Mouse (Mus musculus) erythroid progenitor cell, adult 5-6 weeks (primary cell): Measurements from ENCODE around the gene Fbxl21. TPM values are rescaled to one million over a fixed set of nuclear protein-coding genes. Genes with fewer than 3 reads are reported as not detected.

Experiments
- ATAC-seq: replicated peaks from 2 replicates; pipeline ENCODE4 v1.8.0; 2016; ENCODE audit warnings: moderate number of reproducible peaks, mild to moderate bottlenecking, moderate TSS enrichment, inconsistent platforms; ENCODE audit not compliant: poor library complexity, low FRiP score, severe bottlenecking
- total RNA-seq, 2 experiments: library from RNA; stranded (forward) in 1 of 2; stranded (reverse) in 1 of 2; fragments of 150-400 nt in 1 of 2; fragments of 186-747, 209-891 nt in 1 of 2; gene quantifications; 2 replicates each; pipeline versions ENCODE4 v1.2.3 to v1.2.4; 2015 to 2017; ENCODE audit warnings: low replicate concordance in 2 of 2

The Fbxl21 gene
- total RNA-seq, 2 experiments from 2014 or later, result not detected

DNA sequence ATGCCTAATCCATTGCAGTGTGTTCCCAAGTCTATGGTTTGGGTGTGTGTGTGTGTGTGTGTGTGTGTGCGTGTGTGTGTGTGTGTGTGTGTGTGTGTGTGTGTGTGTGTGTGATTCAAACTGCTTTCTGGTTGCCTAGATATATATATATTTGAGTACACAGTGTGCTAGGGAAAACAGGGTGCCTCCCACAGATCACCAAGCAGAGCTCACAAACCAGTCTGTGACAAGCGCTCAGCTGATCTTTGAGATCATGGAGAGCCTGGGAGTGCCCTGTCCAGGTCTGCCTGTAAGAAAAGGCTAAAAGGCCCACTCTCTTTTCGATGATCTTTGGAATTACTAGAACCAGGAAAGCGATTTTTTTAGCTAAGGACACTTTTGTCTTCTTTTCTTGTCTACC lies 52.8 kb downstream of the Fbxl21 start:
- ATAC-seq, result no peak

DNA sequence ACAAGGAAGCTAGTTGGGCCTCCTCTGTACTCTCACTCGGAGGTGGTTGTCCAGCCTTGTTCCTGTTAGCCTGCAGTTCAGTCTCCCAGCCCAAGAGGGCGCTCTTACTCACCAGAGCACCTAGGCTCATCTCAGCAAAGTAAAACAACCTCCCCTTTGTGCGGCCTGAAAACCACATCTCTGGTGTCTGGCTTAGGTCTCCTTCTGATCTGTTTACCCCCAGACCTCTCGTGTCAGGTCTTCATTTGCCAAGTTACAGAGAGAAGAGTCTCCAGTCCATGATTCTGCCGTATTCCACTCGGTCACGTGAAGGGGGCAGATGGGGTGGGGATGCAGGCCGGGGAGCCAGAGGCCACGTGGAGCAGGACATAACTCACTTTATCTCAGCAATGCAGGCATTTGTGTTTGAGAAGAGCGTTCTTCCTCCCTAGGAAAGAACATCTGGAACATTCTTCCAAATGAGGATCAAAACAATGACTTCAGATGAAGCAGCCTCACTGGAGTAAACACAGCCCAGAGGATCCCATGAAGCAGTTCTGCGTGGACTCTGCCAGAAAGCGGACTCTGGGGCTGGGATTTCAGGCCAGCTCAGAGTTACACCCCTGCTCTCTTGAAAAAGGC lies 53.5 kb downstream of the Fbxl21 start:
- ATAC-seq, result no peak

GRCm38 (mm10) chr13:56578097-56578496 lies 55.8 kb downstream of the Fbxl21 start:
- no peak for ATAC-seq

GRCm38 (mm10) chr13:56580450-56580849 lies 58.2 kb downstream of the Fbxl21 start:
- ATAC-seq, result no peak

DNA sequence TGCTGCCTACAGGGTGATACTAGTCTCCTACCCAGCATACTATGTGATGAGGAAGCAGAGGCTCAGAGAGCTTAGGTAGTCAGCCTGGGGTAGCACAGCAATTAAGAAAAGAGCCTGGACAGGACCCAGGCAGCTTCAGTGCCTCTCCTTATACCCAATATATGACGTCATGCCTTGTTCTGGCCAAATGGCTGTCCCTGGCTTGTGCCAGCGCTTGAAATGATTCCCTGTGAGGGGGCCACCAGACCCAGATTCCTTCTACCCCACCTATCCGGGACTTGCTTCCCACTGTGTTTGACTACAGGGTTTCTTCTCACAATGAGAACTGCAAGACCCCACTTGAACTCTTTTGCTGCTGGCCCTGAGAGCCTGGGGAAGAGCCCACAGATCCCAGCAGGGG lies 59.2 kb downstream of the Fbxl21 start:
- ATAC-seq, result no peak

GRCm38 (mm10) chr13:56581961-56582434 lies 59.7 kb downstream of the Fbxl21 start:
- ATAC-seq, result no peak

DNA sequence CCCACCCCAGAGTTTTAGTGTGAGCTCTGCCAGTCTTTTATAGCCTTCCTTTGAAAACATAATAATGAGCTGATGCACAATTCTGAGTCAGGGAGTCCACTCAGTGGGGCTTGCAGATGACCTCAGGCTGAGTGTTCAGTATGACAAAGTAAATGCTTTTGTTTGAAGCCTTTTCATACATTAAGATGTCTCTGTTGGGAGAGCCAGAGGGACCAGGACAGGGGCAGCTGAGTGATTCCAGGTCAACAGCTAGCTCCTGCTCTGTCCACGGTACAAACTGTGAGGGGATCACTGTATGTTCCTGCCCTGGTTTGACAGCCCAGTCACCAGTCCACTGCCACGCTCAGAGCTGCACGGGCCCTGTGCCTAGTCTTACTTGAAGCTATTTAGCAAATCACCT lies 60.4 kb downstream of the Fbxl21 start:
- ATAC-seq, result no peak

GRCm38 (mm10) chr13:56586046-56586445 lies 63.8 kb downstream of the Fbxl21 start:
- no peak for ATAC-seq

Other genes with a start within 250 kb of the Fbxl21 start
- gene Cxcl14, start 225.9 kb upstream of the Fbxl21 start, total RNA-seq (2015; ENCODE audit: low replicate concordance), result 1.1 and 2.9 TPM in 2 replicates
- gene Cxcl14, start 225.9 kb upstream of the Fbxl21 start, total RNA-seq (2017; ENCODE audit: low replicate concordance), result 1.9 and 2.6 TPM in 2 replicates
- gene Gm3045, start 95.9 kb upstream of the Fbxl21 start, total RNA-seq (2015; ENCODE audit: low replicate concordance), result not detected in 2 replicates
- gene Gm3045, start 95.9 kb upstream of the Fbxl21 start, total RNA-seq (2017; ENCODE audit: low replicate concordance), result not detected in 2 replicates
- not detected in 2 replicates for gene Slc25a48, start 84.1 kb upstream of the Fbxl21 start, total RNA-seq (2015; ENCODE audit: low replicate concordance)
- gene Slc25a48, start 84.1 kb upstream of the Fbxl21 start, total RNA-seq (2017; ENCODE audit: low replicate concordance), result not detected in 2 replicates
- not detected in 2 replicates for gene Il9, start 40.2 kb upstream of the Fbxl21 start, total RNA-seq (2015; ENCODE audit: low replicate concordance)
- not detected in 2 replicates for gene Il9, start 40.2 kb upstream of the Fbxl21 start, total RNA-seq (2017; ENCODE audit: low replicate concordance)
- gene Lect2, start 26.0 kb downstream of the Fbxl21 start, total RNA-seq (2015; ENCODE audit: low replicate concordance), result not detected in 2 replicates
- not detected in 2 replicates for gene Lect2, start 26.0 kb downstream of the Fbxl21 start, total RNA-seq (2017; ENCODE audit: low replicate concordance)
- 10.1 and 20.5 TPM in 2 replicates for gene Tgfbi, start 87.1 kb downstream of the Fbxl21 start, total RNA-seq (2015; ENCODE audit: low replicate concordance)
- gene Tgfbi, start 87.1 kb downstream of the Fbxl21 start, total RNA-seq (2017; ENCODE audit: low replicate concordance), result 9.9 and 12.9 TPM in 2 replicates
- gene Smad5, start 180.5 kb downstream of the Fbxl21 start, total RNA-seq (2015; ENCODE audit: low replicate concordance), result 2.5 and 18.4 TPM in 2 replicates
- 5.1 and 12.5 TPM in 2 replicates for gene Smad5, start 180.5 kb downstream of the Fbxl21 start, total RNA-seq (2017; ENCODE audit: low replicate concordance)
- not detected in 2 replicates for gene Gm45623, start 231.4 kb downstream of the Fbxl21 start, total RNA-seq (2015; ENCODE audit: low replicate concordance)
- gene Gm45623, start 231.4 kb downstream of the Fbxl21 start, total RNA-seq (2017; ENCODE audit: low replicate concordance), result not detected in 2 replicates